Mouse (Mus musculus) subcutaneous adipose tissue, adult 2 months (tissue): Measurements from ENCODE around the gene Bmp2. TPM values are rescaled to one million over a fixed set of nuclear protein-coding genes. Genes with fewer than 3 reads are reported as not detected.

ENCODE experiments used
- polyA plus RNA-seq: library from polyadenylated mRNA; depleted of rRNA; stranded (reverse); fragments of >200 nt; gene quantifications from 2 replicates; pipeline ENCODE4 v1.2.3, GENCODE M21; 2012; ENCODE audit warnings: low replicate concordance; rRNA removed

Gene Bmp2
- polyA plus RNA-seq: 2.5 and 4.2 TPM in 2 replicates

DNA sequence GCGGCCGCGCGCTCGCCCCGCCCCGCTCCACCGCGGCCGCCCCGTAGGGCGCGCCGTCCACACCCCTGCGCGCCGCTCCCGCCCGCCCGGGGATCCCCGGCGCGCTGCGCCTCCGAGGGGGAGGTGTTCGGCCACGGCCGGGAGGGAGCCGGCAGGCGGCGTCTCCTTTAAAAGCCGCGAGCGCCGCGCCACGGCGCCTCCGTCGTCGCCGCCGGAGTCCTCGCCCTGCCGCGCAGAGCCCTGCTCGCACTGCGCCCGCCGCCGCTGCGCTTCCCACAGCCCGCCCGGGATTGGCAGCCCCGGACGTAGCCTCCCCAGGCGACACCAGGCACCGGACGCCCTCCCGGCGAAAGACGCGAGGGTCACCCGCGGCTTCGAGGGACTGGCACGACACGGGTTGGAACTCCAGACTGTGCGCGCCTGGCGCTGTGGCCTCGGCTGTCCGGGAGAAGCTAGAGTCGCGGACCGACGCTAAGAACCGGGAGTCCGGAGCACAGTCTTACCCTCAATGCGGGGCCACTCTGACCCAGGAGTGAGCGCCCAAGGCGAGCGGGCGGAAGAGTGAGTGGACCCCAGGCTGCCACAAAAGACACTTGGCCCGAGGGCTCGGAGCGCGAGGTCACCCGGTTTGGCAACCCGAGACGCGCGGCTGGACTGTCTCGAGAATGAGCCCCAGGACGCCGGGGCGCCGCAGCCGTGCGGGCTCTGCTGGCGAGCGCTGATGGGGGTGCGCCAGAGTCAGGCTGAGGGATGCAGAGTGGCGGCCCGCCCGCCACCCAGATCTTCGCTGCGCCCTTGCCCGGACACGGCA is at the start of gene Bmp2:
Bmp2 (plus strand) TSS at position 129 of the 811 bp plus-strand sequence.

